Mouse (Mus musculus) stomach, postnatal 0 days (tissue): ENCODE measurements around the gene Ghdc. TPM values are rescaled to one million over a fixed set of nuclear protein-coding genes. Genes with fewer than 3 reads are reported as not detected.

Experiments used
- ATAC-seq: fragments of 200-750 bp; cut with Nextera tagmentation; 2 replicates; pipeline ENCODE4 v1.8.0; 2017; ENCODE audit not compliant: low FRiP score, low TSS enrichment
- DNase-seq: peaks from one replicate; pipeline ENCODE4 v3.0.0-alpha.2; 2016; ENCODE audit warnings: low spot score
- H3K27ac ChIP-seq: fragments of 300-500 bp; sonication (generic); replicated peaks from 2 replicates; pipeline ENCODE4 v1.5.1; 2014; ENCODE audit warnings: mild to moderate bottlenecking, control low read depth
- H3K27me3 ChIP-seq: fragments of 300-500 bp; sonication (generic); 2 replicates; pipeline ENCODE4 v1.6.1; 2014; ENCODE audit warnings: low read length; ENCODE audit not compliant: control insufficient read depth, insufficient read depth
- H3K36me3 ChIP-seq: fragments of 300-500 bp; sonication (generic); 2 replicates; pipeline ENCODE4 v1.6.1; 2014; ENCODE audit warnings: low read length, mixed read lengths; ENCODE audit not compliant: control insufficient read depth, insufficient read depth
- H3K4me1 ChIP-seq: fragments of 300-500 bp; sonication (generic); replicated peaks from 2 replicates; pipeline ENCODE4 v1.6.1; 2014; ENCODE audit warnings: antibody characterized with exemption; ENCODE audit not compliant: control insufficient read depth, insufficient read depth
- H3K4me2 ChIP-seq: fragments of 300-500 bp; sonication (generic); replicated peaks from 2 replicates; pipeline ENCODE4 v1.6.1; 2014; ENCODE audit warnings: low read depth, mild to moderate bottlenecking, control low read depth, moderate library complexity
- H3K4me3 ChIP-seq: fragments of 300-500 bp; sonication (generic); 2 replicates; pipeline ENCODE4 v1.5.1; 2014; ENCODE audit warnings: low read depth, low read length, control low read depth
- H3K9ac ChIP-seq: fragments of 300-500 bp; sonication (generic); 2 replicates; pipeline ENCODE4 v1.6.1; 2014; ENCODE audit warnings: mild to moderate bottlenecking, low read length, control low read depth, mixed read lengths
- H3K9me3 ChIP-seq: fragments of 300-500 bp; sonication (generic); 2 replicates; pipeline ENCODE4 v1.6.1; 2016; ENCODE audit warnings: low read length; ENCODE audit not compliant: control insufficient read depth
- CTCF ChIP-seq: IDR thresholded peaks from 2 replicates; pipeline ENCODE4 v1.5.1; 2016; ENCODE audit warnings: antibody characterized with exemption, low read depth, mild to moderate bottlenecking, moderate library complexity
- EP300 ChIP-seq: optimal IDR thresholded peaks from 2 replicates; pipeline ENCODE3; 2016; ENCODE audit warnings: antibody characterized with exemption
- WGBS: fragments of 180-500 bp; shearing (Covaris S2); extraction: QIAGEN DNeasy Blood & Tissue Kit; methylation state at CpG from one replicate; pipeline ENCODE4 v1.1.7; 2014; 5-methylcytosine and 5-hydroxymethylcytosine counted together
- polyA plus RNA-seq: library from polyadenylated mRNA; unstranded; fragments of >200 nt; fragmentation: Nextera tagmentation; extraction: Ambion mirVana; gene quantifications from 2 replicates; pipeline ENCODE4 v1.2.1, GENCODE M21; 2015

Gene Ghdc
- polyA plus RNA-seq, 1 experiment from 2014 or later: 3.9 TPM

- no peaks in the 10 kb centered on the region for H3K4me1 ChIP-seq
- no peaks in the 10 kb centered on the region for H3K9me3 ChIP-seq
- H3K27me3 ChIP-seq: no peaks in the 10 kb centered on the region
- ATAC-seq (no peak), DNase-seq (no peak)
- no peak overlapping the region for H3K27ac ChIP-seq
- TF ChIP-seq EP300 (no peak), CTCF (no peak)
- 92% methylated on average over 3 of the region's 3 CpGs for WGBS
- H3K36me3 ChIP-seq: peaks cover 10% of the 10 kb centered on the region
- H3K4me3 ChIP-seq: no peak overlapping the region
- H3K4me2 ChIP-seq: no peak overlapping the region
- no peak overlapping the region for H3K9ac ChIP-seq
Observed at GRCm38 (mm10) chr11:100789702-100790101, 18.9 kb upstream of the Ghdc start.

GRCm38 (mm10) chr11:100785774-100786173, 15.0 kb upstream of the Ghdc start:
- H3K4me3 ChIP-seq: no peak overlapping the region
- H3K9me3 ChIP-seq: no peaks in the 10 kb centered on the region
- peaks cover 19% of the 10 kb centered on the region for H3K36me3 ChIP-seq
- DNase-seq (no peak), ATAC-seq (no peak)
- TF ChIP-seq CTCF: no peak
- TF ChIP-seq EP300: no peak
- no peak overlapping the region for H3K27ac ChIP-seq
- H3K27me3 ChIP-seq: no peaks in the 10 kb centered on the region
- no peak overlapping the region for H3K4me2 ChIP-seq
- no peaks in the 10 kb centered on the region for H3K4me1 ChIP-seq
- 85% methylated on average over 2 of the region's 2 CpGs for WGBS
- H3K9ac ChIP-seq: no peak overlapping the region

- no peak overlapping the region for H3K4me3 ChIP-seq
- H3K4me2 ChIP-seq: no peak overlapping the region
- TF ChIP-seq EP300 (no peak), CTCF (no peak)
- DNase-seq (no peak), ATAC-seq (no peak)
- H3K4me1 ChIP-seq: no peaks in the 10 kb centered on the region
- H3K27me3 ChIP-seq: no peaks in the 10 kb centered on the region
- 89% methylated on average over 8 of the region's 8 CpGs for WGBS
- no peak overlapping the region for H3K27ac ChIP-seq
- H3K9me3 ChIP-seq: no peaks in the 10 kb centered on the region
- no peak overlapping the region for H3K9ac ChIP-seq
- H3K36me3 ChIP-seq: peaks cover 19% of the 10 kb centered on the region
Observed at GRCm38 (mm10) chr11:100784286-100784685, 13.5 kb upstream of the Ghdc start.

GRCm38 (mm10) chr11:100782568-100782967, 11.8 kb upstream of the Ghdc start:
- no peak overlapping the region for H3K27ac ChIP-seq
- H3K4me3 ChIP-seq: no peak overlapping the region
- no peak overlapping the region for H3K4me2 ChIP-seq
- TF ChIP-seq EP300 (no peak), CTCF (no peak)
- H3K36me3 ChIP-seq: peaks cover 15% of the 10 kb centered on the region
- ATAC-seq: 0 out of 2 replicates have a peak, but pooled peaks have one; percentile 7
- no peak overlapping the region for H3K9ac ChIP-seq
- no peaks in the 10 kb centered on the region for H3K27me3 ChIP-seq
- no peak for DNase-seq
- H3K9me3 ChIP-seq: no peaks in the 10 kb centered on the region
- no peaks in the 10 kb centered on the region for H3K4me1 ChIP-seq
- WGBS: 85% methylated on average over 13 of the region's 13 CpGs

GRCm38 (mm10) chr11:100781763-100782475, 11.2 kb upstream of the Ghdc start:
- DNase-seq (peak; percentile 33), ATAC-seq (peak; percentile 53; the same call in 1 of the 2 replicates)
- H3K4me2 ChIP-seq: no peak overlapping the region
- H3K27ac ChIP-seq: no peak overlapping the region
- WGBS: 83% methylated on average over 15 of the region's 15 CpGs
- H3K27me3 ChIP-seq: no peaks in the 10 kb centered on the region
- no peak overlapping the region for H3K4me3 ChIP-seq
- H3K9ac ChIP-seq: no peak overlapping the region
- no peaks in the 10 kb centered on the region for H3K4me1 ChIP-seq
- H3K36me3 ChIP-seq: peaks cover 15% of the 10 kb centered on the region
- TF ChIP-seq EP300: no peak
- no peak for TF ChIP-seq CTCF
- H3K9me3 ChIP-seq: no peaks in the 10 kb centered on the region

- TF ChIP-seq EP300 (no peak), CTCF (no peak)
- Histone ChIP-seq H3K9me3 (no peaks in the 10 kb centered on the region), H3K27me3 (no peaks in the 10 kb centered on the region), H3K9ac (no peak overlapping the region), H3K4me3 (no peak overlapping the region), H3K4me2 (no peak overlapping the region), H3K36me3 (peaks cover 13% of the 10 kb centered on the region), H3K4me1 (no peaks in the 10 kb centered on the region), H3K27ac (no peak overlapping the region)
- ATAC-seq: no peak
- WGBS: 77% methylated on average over 8 of the region's 8 CpGs
- DNase-seq: no peak
Observed at GRCm38 (mm10) chr11:100780247-100780646, 9.5 kb upstream of the Ghdc start.
